Mouse (Mus musculus) brain, embryonic 14.5 days (tissue): Measurements from ENCODE around the gene Lpp.

Experiments used
- CTCF ChIP-seq: fragments of 200-500 bp; IDR thresholded peaks from 2 replicates; pipeline ENCODE4 v1.5.1; 2012; ENCODE audit warnings: inconsistent platforms, mild to moderate bottlenecking, moderate library complexity, borderline replicate concordance; ENCODE audit not compliant: insufficient read depth, insufficient read length; ENCODE audit errors: extremely low read depth
- POLR2A ChIP-seq: fragments of 200-500 bp; IDR thresholded peaks from 2 replicates; pipeline ENCODE4 v1.6.1; 2012; ENCODE audit warnings: mild to moderate bottlenecking, inconsistent platforms, borderline replicate concordance; ENCODE audit not compliant: poor library complexity, insufficient read depth, insufficient read length, severe bottlenecking; ENCODE audit errors: extremely low read depth

DNA sequence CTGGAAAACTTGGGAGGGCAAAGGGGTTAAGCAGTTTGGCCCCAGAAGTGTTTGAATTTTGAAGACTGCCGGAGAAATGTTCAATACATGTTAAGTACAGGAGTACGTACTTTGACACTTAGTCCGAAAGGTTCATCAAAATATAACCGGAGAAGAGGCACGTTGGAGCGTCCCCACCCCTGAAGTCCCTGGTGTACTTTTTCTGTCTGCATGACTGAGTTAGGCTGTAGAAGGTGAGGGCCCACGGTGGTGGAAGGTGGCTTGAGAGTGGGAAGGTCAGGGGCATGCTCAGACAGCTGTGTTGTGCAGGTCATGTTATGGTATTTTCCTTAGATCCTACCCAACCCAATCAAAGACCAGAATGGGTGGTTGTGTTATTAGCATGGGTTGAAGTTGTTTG lies 1.4 kb upstream of the Lpp start:
- TF ChIP-seq CTCF (no peak), POLR2A (no peak)
